Mouse (Mus musculus) myocyte (in vitro differentiated cells): ENCODE measurements around the gene Nipsnap2. TPM values are rescaled to one million over a fixed set of nuclear protein-coding genes. Genes with fewer than 3 reads are reported as not detected.
"Not testable (repeated sequence)": the region's sequence is repeated elsewhere in the genome, so short reads cannot be mapped to it uniquely, and the experiment has no call there.

Experiments
- H3K27me3 ChIP-seq: one replicate; pipeline ENCODE4 v1.6.1; 2011; ENCODE audit not compliant: control insufficient read depth, insufficient read depth, insufficient read length
- H3K36me3 ChIP-seq: one replicate; pipeline ENCODE4 v1.6.1; 2011; ENCODE audit not compliant: control insufficient read depth, insufficient read depth
- H3K4me2 ChIP-seq: one replicate; pipeline ENCODE4 v1.6.1; 2011; ENCODE audit warnings: low read depth, control low read depth
- H3K4me3 ChIP-seq: one replicate; pipeline ENCODE4 v1.5.1; 2011; ENCODE audit warnings: mild to moderate bottlenecking, control low read depth, moderate library complexity
- H3K79me2 ChIP-seq: one replicate; pipeline ENCODE4 v1.6.1; 2011; ENCODE audit not compliant: control insufficient read depth, insufficient read depth
- H3ac ChIP-seq: one replicate; pipeline ENCODE4 v1.6.1; 2011; ENCODE audit not compliant: control insufficient read depth, insufficient read length
- CEBPB ChIP-seq: IDR thresholded peaks from 2 replicates; pipeline ENCODE4 v1.6.1; 2011; ENCODE audit warnings: mild to moderate bottlenecking, moderate library complexity; ENCODE audit not compliant: poor library complexity, insufficient read depth, severe bottlenecking
- E2F4 ChIP-seq: IDR thresholded peaks from one replicate; pipeline ENCODE4 v1.6.1; 2011; ENCODE audit warnings: mild to moderate bottlenecking, control low read depth, moderate library complexity; ENCODE audit not compliant: insufficient read depth
- MAX ChIP-seq: IDR thresholded peaks from one replicate; pipeline ENCODE4 v1.6.1; 2011; ENCODE audit warnings: low read depth, mild to moderate bottlenecking, control low read depth
- MYOD1 ChIP-seq, 3 experiments: IDR thresholded peaks; one replicate each; pipeline ENCODE4 v1.6.1; 2011; ENCODE audit warnings: control low read depth in 2 of 3, low read depth in 2 of 3, mild to moderate bottlenecking in 2 of 3, moderate library complexity in 1 of 3; ENCODE audit not compliant: insufficient read length in 2 of 3, control insufficient read depth in 1 of 3
- MYOG ChIP-seq, 3 experiments: IDR thresholded peaks; one replicate each; pipeline ENCODE4 v1.6.1; 2011; ENCODE audit warnings: control low read depth in 2 of 3, low read depth in 2 of 3, mild to moderate bottlenecking in 2 of 3; ENCODE audit not compliant: insufficient read length in 2 of 3, control insufficient read depth in 1 of 3, insufficient read depth in 1 of 3
- POLR2A ChIP-seq: IDR thresholded peaks from one replicate; pipeline ENCODE4 v1.6.1; 2011; ENCODE audit warnings: low read depth, mild to moderate bottlenecking, control low read depth, moderate library complexity; ENCODE audit not compliant: insufficient read length
- POLR2AphosphoS2 ChIP-seq: IDR thresholded peaks from one replicate; pipeline ENCODE4 v1.6.1; 2011; ENCODE audit warnings: low read depth, control low read depth; ENCODE audit not compliant: insufficient read length
- REST ChIP-seq: IDR thresholded peaks from one replicate; pipeline ENCODE4 v1.6.1; 2011; ENCODE audit warnings: mild to moderate bottlenecking, control low read depth, moderate library complexity; ENCODE audit not compliant: insufficient read depth, insufficient read length
- SRF ChIP-seq: IDR thresholded peaks from one replicate; pipeline ENCODE4 v1.6.1; 2011; ENCODE audit warnings: low read depth; ENCODE audit not compliant: control insufficient read depth, insufficient read length
- TCF12 ChIP-seq: IDR thresholded peaks from one replicate; pipeline ENCODE4 v1.6.1; 2011; ENCODE audit warnings: mild to moderate bottlenecking, control low read depth; ENCODE audit not compliant: poor library complexity, insufficient read depth, severe bottlenecking
- TCF3 ChIP-seq: IDR thresholded peaks from one replicate; pipeline ENCODE4 v1.6.1; 2011; ENCODE audit warnings: low read depth, control low read depth; ENCODE audit not compliant: insufficient read length
- USF1 ChIP-seq: IDR thresholded peaks from one replicate; pipeline ENCODE4 v1.6.1; 2011; ENCODE audit warnings: low read depth, mild to moderate bottlenecking, control low read depth, moderate library complexity
- polyA plus RNA-seq: library from polyadenylated mRNA; unstranded; fragments of >200 nt; fragmentation: generic; extraction: Trizol; gene quantifications from one replicate; pipeline ENCODE4 v1.2.1, GENCODE M21; 2012; ENCODE audit warnings: missing spikeins

The Nipsnap2 gene
- polyA plus RNA-seq, 1 experiment: 67.6 TPM

DNA sequence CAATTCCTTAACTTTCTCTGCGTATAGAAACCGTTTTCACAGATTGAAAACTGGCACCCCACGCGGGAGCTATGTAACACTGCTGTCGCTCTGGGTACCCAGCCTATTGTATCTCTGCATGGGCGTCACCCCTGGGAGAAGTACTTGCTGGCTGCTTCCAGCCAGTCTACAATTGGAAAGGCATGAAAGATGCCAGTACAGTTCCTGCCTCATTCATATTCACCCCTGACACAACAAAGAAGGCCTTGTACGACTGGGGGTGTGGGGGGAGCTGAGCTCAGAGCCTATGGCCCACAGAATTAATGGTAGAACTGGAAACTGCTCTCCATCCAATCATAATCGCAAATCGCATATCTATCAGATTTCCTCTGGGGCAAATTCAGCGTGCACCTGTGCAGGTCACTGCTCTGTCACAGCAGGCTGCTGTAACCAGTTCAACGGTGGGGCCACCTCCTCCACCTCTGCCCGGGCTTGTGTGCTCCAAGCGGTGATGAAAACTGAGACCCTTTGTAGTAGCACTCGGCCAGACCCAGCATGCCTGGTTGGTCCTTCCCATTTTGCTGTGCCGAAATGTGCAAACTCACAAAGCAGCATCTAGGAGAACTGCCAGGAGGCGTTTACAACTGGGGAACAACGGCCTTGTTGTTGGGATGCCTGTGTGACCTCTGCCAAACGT is 37.1 kb downstream of the Nipsnap2 start:
- Histone ChIP-seq H3K79me2 (no peaks in the 10 kb centered on the region), H3K4me2 (no peak overlapping the region), H3ac (no peak overlapping the region), H3K27me3 (no peaks in the 10 kb centered on the region), H3K36me3 (peaks cover 14% of the 10 kb centered on the region), H3K4me3 (no peak overlapping the region)
- TF ChIP-seq E2F4 (no peak), SRF (no peak), MYOG (IDR thresholded peaks at IDR 0.05; ENCODE audit: control insufficient read depth in 1 of 3, insufficient read depth in 1 of 3, insufficient read length in 2 of 3, low read depth in 2 of 3) (no peak), POLR2A (no peak), MAX (no peak), REST (no peak), TCF12 (no peak), MYOD1 (IDR thresholded peaks at IDR 0.05; ENCODE audit: control insufficient read depth in 1 of 3, insufficient read length in 2 of 3, low read depth in 2 of 3) (no peak), USF1 (no peak), POLR2AphosphoS2 (no peak), TCF3 (no peak), CEBPB (no peak)

DNA sequence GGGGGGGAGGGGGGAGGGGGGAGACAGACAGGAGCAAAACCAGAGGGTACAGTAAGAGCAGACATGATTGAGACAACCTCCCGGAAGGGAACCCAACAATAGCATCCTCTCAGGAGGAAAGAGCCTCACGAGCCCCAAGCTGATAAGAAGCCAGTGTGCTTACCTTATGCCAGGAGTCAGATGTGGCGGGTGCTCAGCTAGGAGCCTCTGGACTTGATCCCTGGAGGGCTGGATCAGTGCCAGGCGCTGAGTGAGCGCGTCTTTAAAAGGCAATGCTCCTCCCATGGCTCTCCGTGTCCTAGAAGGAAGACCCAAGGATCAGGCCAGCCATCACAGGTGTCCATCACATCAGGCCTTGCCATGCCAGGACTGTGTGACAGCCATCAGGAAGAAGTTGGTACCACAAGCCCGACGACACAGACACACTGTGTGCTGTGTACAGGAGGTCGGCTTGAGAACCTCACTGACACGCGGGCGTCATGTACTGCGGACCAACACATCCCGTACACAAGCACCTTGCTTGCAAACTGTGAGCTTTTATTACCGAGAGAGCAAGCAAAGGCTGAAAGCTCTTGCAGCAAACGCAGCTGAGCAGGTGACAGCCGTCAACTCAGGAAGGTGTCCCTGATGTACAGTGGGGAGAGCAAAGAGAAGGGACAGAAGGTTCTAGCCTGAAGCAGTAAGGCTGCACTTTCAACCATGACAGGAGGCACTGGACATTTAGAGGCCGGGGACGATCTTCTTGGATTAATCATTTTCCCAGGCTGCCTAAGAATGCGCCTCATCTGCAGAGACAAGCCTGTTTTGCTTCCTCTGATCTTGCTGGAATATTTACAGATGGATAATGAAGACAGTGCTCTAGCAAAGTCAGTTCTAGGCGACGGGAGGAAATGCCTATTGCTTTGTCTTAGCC is 45.8 kb downstream of the Nipsnap2 start:
- peak; percentile 25 for TF ChIP-seq POLR2A
- no peak for TF ChIP-seq REST
- no peak overlapping the region for H3K4me2 ChIP-seq
- H3K36me3 ChIP-seq: peaks cover 33% of the 10 kb centered on the region

DNA sequence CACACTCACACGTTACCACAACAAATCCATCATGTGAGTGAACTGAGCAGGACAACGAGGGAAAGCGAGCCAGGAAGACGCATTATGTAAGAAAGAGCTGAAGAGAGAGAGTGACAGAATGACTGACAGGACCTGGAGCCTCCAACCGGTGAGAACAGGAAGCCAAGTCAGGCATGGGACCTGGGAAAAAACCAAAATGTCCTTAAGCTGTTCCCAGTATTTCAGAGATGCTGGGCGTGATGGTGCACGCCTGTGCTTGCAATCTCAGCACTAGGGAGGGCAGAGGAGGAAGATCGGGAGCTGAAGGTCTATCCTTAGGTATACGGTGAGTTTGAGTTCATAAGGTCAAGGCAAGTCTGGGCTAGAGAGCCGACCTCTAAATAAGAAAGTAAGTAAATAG is 47.6 kb downstream of the Nipsnap2 start:
- H3K4me3 ChIP-seq: no peak overlapping the region
- peaks cover 41% of the 10 kb centered on the region for H3K36me3 ChIP-seq
- no peak for TF ChIP-seq E2F4
- TF ChIP-seq TCF12: no peak
- no peak overlapping the region for H3K4me2 ChIP-seq
- no peak overlapping the region for H3ac ChIP-seq
- H3K79me2 ChIP-seq: peaks cover 30% of the 10 kb centered on the region
- H3K27me3 ChIP-seq: no peaks in the 10 kb centered on the region

More for the DNA sequence above, 45.8 kb downstream of the Nipsnap2 start:
- Histone ChIP-seq H3K79me2 (peaks cover 13% of the 10 kb centered on the region), H3K4me3 (no peak overlapping the region), H3ac (no peak overlapping the region), H3K27me3 (no peaks in the 10 kb centered on the region)

DNA sequence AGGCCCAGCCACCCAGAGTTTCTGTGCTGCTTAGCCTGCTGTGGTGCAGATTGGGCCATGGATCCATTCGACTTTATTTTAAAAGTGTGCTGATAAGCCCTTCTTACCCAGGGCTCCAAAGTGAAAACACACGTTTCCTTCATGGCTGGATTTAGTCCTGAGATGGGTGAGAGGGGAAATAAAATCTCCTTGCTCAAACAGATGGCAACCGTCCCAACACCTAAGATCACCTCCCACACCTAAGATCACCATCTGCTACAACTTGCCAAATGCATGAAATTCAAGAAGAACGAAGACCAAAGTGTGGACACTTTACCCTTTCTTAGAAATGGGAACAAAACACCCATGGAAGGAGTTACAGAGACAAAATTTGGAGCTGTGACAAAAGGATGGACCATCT is 48.5 kb downstream of the Nipsnap2 start:
- not testable (repeated sequence) for H3ac ChIP-seq, H3K4me2 ChIP-seq, H3K27me3 ChIP-seq, H3K4me3 ChIP-seq
- H3K79me2 ChIP-seq: peaks cover 39% of the 10 kb centered on the region
- peaks cover 36% of the 10 kb centered on the region for H3K36me3 ChIP-seq

DNA sequence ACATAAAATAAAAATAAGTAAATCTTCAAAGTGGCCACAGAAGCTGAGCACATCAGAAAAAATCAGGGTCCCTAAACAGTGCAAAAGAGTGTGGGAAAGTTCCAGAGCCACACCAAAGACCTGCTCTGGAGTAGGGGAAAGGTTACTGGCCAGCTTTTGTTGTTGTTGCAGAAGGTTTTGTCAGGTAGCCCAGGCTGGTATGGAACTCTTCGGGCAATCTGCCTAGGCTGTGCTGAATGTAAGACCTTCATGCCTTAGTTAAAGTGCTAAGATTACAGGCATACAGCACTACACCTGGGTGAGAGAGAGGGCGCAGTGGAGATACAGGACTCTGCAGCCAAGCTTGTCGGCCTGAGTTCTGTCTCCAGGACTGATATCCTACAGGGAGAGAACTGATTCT is 49.8 kb downstream of the Nipsnap2 start:
- Histone ChIP-seq H3K4me3 (no peak overlapping the region), H3K4me2 (no peak overlapping the region), H3K36me3 (peaks cover 27% of the 10 kb centered on the region), H3K27me3 (no peaks in the 10 kb centered on the region), H3ac (no peak overlapping the region), H3K79me2 (peaks cover 46% of the 10 kb centered on the region)
- TF ChIP-seq POLR2A (no peak), REST (no peak), MYOD1 (IDR thresholded peaks at IDR 0.05; ENCODE audit: control insufficient read depth in 1 of 3, insufficient read length in 2 of 3, low read depth in 2 of 3) (no peak), POLR2AphosphoS2 (no peak), TCF3 (no peak), E2F4 (no peak), CEBPB (no peak), MAX (no peak), MYOG (IDR thresholded peaks at IDR 0.05; ENCODE audit: control insufficient read depth in 1 of 3, insufficient read depth in 1 of 3, insufficient read length in 2 of 3, low read depth in 2 of 3) (no peak), USF1 (no peak), SRF (no peak)
